Mouse (Mus musculus): ENCODE results near the gene Ighmbp2.

The Ighmbp2 gene

GRCm38 (mm10) chr19:3282572-3283467 is at the start of gene Ighmbp2, which contains the start of gene Mrpl21:
Gene Ighmbp2 (minus strand): TSS chr19:3283017.
Gene Mrpl21 (plus strand): TSS chr19:3282901.
- DNase-seq: peak; percentile 86 to 91

- no peak for DNase-seq
Measured at GRCm38 (mm10) chr19:3326479-3327047, 43.7 kb upstream of the Ighmbp2 start.

GRCm38 (mm10) chr19:3325771-3326478 is 43.1 kb upstream of the Ighmbp2 start:
- DNase-seq: no peak

GRCm38 (mm10) chr19:3324931-3325711 is 42.3 kb upstream of the Ighmbp2 start:
- peak; percentile 95 to 96 for DNase-seq

- DNase-seq: peak; percentile 38 to 47
Measured at GRCm38 (mm10) chr19:3324271-3324811, 41.5 kb upstream of the Ighmbp2 start.

- DNase-seq: peak; percentile 45 to 50
Measured at GRCm38 (mm10) chr19:3323753-3324270, 41.0 kb upstream of the Ighmbp2 start.

GRCm38 (mm10) chr19:3323201-3323621 is 40.4 kb upstream of the Ighmbp2 start:
- peak; percentile 79 to 83 for DNase-seq

GRCm38 (mm10) chr19:3322261-3322969 is 39.6 kb upstream of the Ighmbp2 start, which contains the start of gene Cpt1a:
Gene Cpt1a (plus strand): TSS chr19:3322334.
- peak; percentile 75 to 77 for DNase-seq

- DNase-seq: peak; percentile 40 to 47
Measured at GRCm38 (mm10) chr19:3321617-3322016, 38.8 kb upstream of the Ighmbp2 start.

- peak; percentile 48 to 61 for DNase-seq
Measured at GRCm38 (mm10) chr19:3320801-3321200, 38.0 kb upstream of the Ighmbp2 start.

- no peak for DNase-seq
Measured at GRCm38 (mm10) chr19:3320086-3320485, 37.3 kb upstream of the Ighmbp2 start.

- DNase-seq: no peak
Measured at GRCm38 (mm10) chr19:3319341-3319740, 36.5 kb upstream of the Ighmbp2 start.

- DNase-seq: no peak
Measured at GRCm38 (mm10) chr19:3307175-3307949, 24.5 kb upstream of the Ighmbp2 start.

GRCm38 (mm10) chr19:3304017-3304416 is 21.2 kb upstream of the Ighmbp2 start:
- no peak for DNase-seq

- no peak for DNase-seq
Measured at GRCm38 (mm10) chr19:3297775-3298174, 15.0 kb upstream of the Ighmbp2 start.

- DNase-seq: no peak
Measured at GRCm38 (mm10) chr19:3297034-3297433, 14.2 kb upstream of the Ighmbp2 start.

GRCm38 (mm10) chr19:3295245-3295644 is 12.4 kb upstream of the Ighmbp2 start:
- no peak for DNase-seq

- no peak for DNase-seq
Measured at GRCm38 (mm10) chr19:3292993-3293392, 10.2 kb upstream of the Ighmbp2 start.

- peak; percentile 75 to 77 for DNase-seq
Measured at GRCm38 (mm10) chr19:3292028-3292427, 9.2 kb upstream of the Ighmbp2 start.

- no peak for DNase-seq
Measured at GRCm38 (mm10) chr19:3289006-3289405, 6.2 kb upstream of the Ighmbp2 start.

All from B cell, adult 2 months (primary cell).